Mouse (Mus musculus): Measurements from ENCODE around the gene Setd5. TPM values are rescaled to one million over a fixed set of nuclear protein-coding genes. Genes with fewer than 3 reads are reported as not detected.

Gene Setd5
- polyA plus RNA-seq, 1 experiment from 2014 or later = 50.3 TPM

GRCm38 (mm10) chr6:113063363-113063762 lies 13.8 kb upstream of the Setd5 start:
- 84% methylated on average over 10 of the region's 10 CpGs for WGBS
- ATAC-seq (ENCODE audit: low read depth) = no peak
- H3K36me3 ChIP-seq = peaks cover 91% of the 10 kb centered on the region

GRCm38 (mm10) chr6:113065186-113065585 lies 12.0 kb upstream of the Setd5 start:
- H3K9me3 ChIP-seq = no peaks in the 10 kb centered on the region
- no peak overlapping the region for H3K4me2 ChIP-seq
- no peaks in the 10 kb centered on the region for H3K4me1 ChIP-seq (replicated peaks)
- WGBS = 95% methylated on average over 3 of the region's 3 CpGs
- ATAC-seq (ENCODE audit: low read depth) = no peak
- H3K9ac ChIP-seq = no peak overlapping the region
- no peak overlapping the region for H3K27ac ChIP-seq (replicated peaks)
- H3K27me3 ChIP-seq = no peaks in the 10 kb centered on the region
- H3K36me3 ChIP-seq = peaks cover 85% of the 10 kb centered on the region
- no peak overlapping the region for H3K4me3 ChIP-seq

More at GRCm38 (mm10) chr6:113063363-113063762, 13.8 kb upstream of the Setd5 start:
- Histone ChIP-seq H3K27ac (replicated peaks) (no peak overlapping the region), H3K27me3 (no peaks in the 10 kb centered on the region), H3K4me2 (no peak overlapping the region), H3K4me1 (replicated peaks) (no peaks in the 10 kb centered on the region), H3K9ac (no peak overlapping the region), H3K4me3 (no peak overlapping the region), H3K9me3 (no peaks in the 10 kb centered on the region)

- WGBS = 98% methylated on average over 1 of the region's 1 CpGs
- H3K27ac ChIP-seq (replicated peaks) = no peak overlapping the region
These were observed 8.0 kb upstream of the Setd5 start for GRCm38 (mm10) chr6:113069154-113069553.

DNA sequence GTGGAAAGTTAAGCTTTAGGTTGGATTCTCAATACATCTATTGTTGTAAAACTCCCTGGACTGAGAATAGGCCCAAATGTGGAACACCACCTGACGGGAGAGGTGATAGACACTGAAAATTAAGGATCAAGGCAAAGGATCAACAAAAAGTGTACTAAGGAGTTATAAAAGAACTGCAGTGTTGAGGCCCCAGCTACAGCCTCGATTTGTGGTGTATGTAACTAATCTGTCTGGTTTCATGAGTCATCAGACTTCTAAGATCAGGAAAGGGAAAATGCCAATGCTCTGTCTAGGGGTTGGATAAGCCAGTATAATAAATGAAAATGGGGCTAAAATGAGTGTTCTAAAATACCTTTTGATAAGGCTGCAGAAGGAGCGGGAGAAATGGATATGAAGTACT lies 1.9 kb upstream of the Setd5 start:
- no peak for ATAC-seq (ENCODE audit: low read depth)
- peak overlapping the region; percentile 99 for H3K9ac ChIP-seq
- H3K9me3 ChIP-seq = no peaks in the 10 kb centered on the region
- WGBS = 31% methylated on average over 3 of the region's 3 CpGs
- peaks cover 44% of the 10 kb centered on the region for H3K4me1 ChIP-seq (replicated peaks)
- H3K4me3 ChIP-seq = peak overlapping the region; percentile 97
- 0 out of 2 replicates have a peak overlapping the region, but pooled peaks have one; percentile 100 for H3K27ac ChIP-seq (replicated peaks)
- no peaks in the 10 kb centered on the region for H3K36me3 ChIP-seq
- no peaks in the 10 kb centered on the region for H3K27me3 ChIP-seq
- peak overlapping the region; percentile 89 for H3K4me2 ChIP-seq

More at GRCm38 (mm10) chr6:113069154-113069553, 8.0 kb upstream of the Setd5 start:
- Histone ChIP-seq H3K36me3 (peaks cover 48% of the 10 kb centered on the region), H3K27me3 (no peaks in the 10 kb centered on the region), H3K4me3 (no peak overlapping the region), H3K4me1 (replicated peaks) (peaks cover 5% of the 10 kb centered on the region; the same call in 1 of the 2 replicates), H3K4me2 (no peak overlapping the region), H3K9me3 (no peaks in the 10 kb centered on the region), H3K9ac (no peak overlapping the region)
- ATAC-seq (ENCODE audit: low read depth) = no peak

GRCm38 (mm10) chr6:113076012-113076685 lies 1.0 kb upstream of the Setd5 start:
- no peaks in the 10 kb centered on the region for H3K9me3 ChIP-seq
- peak overlapping the region; percentile 100 for H3K27ac ChIP-seq (replicated peaks)
- WGBS = under 1% methylated on average over 43 of the region's 55 CpGs
- no peaks in the 10 kb centered on the region for H3K27me3 ChIP-seq
- no peaks in the 10 kb centered on the region for H3K36me3 ChIP-seq
- peak overlapping the region; percentile 99 for H3K9ac ChIP-seq
- H3K4me3 ChIP-seq = peak overlapping the region; percentile 97
- peak overlapping the region; percentile 89 for H3K4me2 ChIP-seq
- peaks cover 46% of the 10 kb centered on the region for H3K4me1 ChIP-seq (replicated peaks)
- peak; percentile 85 for ATAC-seq (ENCODE audit: low read depth)

- Histone ChIP-seq H3K4me1 (replicated peaks) (peaks cover 60% of the 10 kb centered on the region), H3K4me3 (peak overlapping the region; percentile 97), H3K9me3 (no peaks in the 10 kb centered on the region), H3K9ac (peak overlapping the region; percentile 99), H3K4me2 (peak overlapping the region; percentile 99), H3K36me3 (no peaks in the 10 kb centered on the region), H3K27ac (replicated peaks) (peak overlapping the region; percentile 100), H3K27me3 (no peaks in the 10 kb centered on the region)
- under 1% methylated on average over 28 of the region's 28 CpGs for WGBS
- ATAC-seq (ENCODE audit: low read depth) = no peak
These were observed 435 bp downstream of the Setd5 start for GRCm38 (mm10) chr6:113077569-113078030.

GRCm38 (mm10) chr6:113078031-113078721 lies 1.0 kb downstream of the Setd5 start:
- Histone ChIP-seq H3K4me2 (peak overlapping the region; percentile 99), H3K27ac (replicated peaks) (peak overlapping the region; percentile 100), H3K4me1 (replicated peaks) (peaks cover 66% of the 10 kb centered on the region), H3K9ac (peak overlapping the region; percentile 99), H3K36me3 (no peaks in the 10 kb centered on the region), H3K9me3 (no peaks in the 10 kb centered on the region), H3K4me3 (peak overlapping the region; percentile 97), H3K27me3 (no peaks in the 10 kb centered on the region)
- no peak for ATAC-seq (ENCODE audit: low read depth)
- 0% methylated on average over 18 of the region's 18 CpGs for WGBS

DNA sequence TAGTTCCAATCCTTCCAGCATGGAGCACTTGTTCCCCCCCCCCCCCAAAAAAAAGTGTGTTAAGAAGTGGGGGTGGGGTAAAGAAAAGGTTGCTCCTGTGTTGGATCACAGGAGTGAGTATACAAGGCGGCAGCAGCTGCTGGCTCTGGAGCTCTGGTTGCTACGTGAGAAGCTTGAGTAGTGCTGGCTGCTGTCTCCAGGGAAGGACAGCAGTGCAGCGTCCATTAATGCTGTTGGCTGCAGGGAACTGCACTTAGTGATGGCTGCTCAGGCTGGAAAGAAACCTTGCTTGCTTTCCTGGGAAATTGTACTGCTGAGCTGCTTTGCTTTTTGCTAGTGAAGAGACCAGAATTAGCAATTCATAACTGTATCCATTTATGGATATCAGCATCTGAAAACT lies 2.3 kb downstream of the Setd5 start:
- H3K36me3 ChIP-seq = no peaks in the 10 kb centered on the region
- peak overlapping the region; percentile 99 for H3K4me2 ChIP-seq
- H3K27ac ChIP-seq (replicated peaks) = peak overlapping the region; percentile 78
- no peaks in the 10 kb centered on the region for H3K9me3 ChIP-seq
- peak overlapping the region; percentile 99 for H3K9ac ChIP-seq
- ATAC-seq (ENCODE audit: low read depth) = no peak
- H3K4me3 ChIP-seq = peak overlapping the region; percentile 97
- 2% methylated on average over 3 of the region's 3 CpGs for WGBS
- no peaks in the 10 kb centered on the region for H3K27me3 ChIP-seq
- H3K4me1 ChIP-seq (replicated peaks) = peaks cover 67% of the 10 kb centered on the region

- peaks cover 54% of the 10 kb centered on the region for H3K4me1 ChIP-seq (replicated peaks)
- H3K36me3 ChIP-seq = no peaks in the 10 kb centered on the region
- 16% methylated on average over 6 of the region's 6 CpGs for WGBS
- peak overlapping the region; percentile 81 for H3K27ac ChIP-seq (replicated peaks)
- ATAC-seq (ENCODE audit: low read depth) = no peak
- H3K4me2 ChIP-seq = peak overlapping the region; percentile 46
- H3K9me3 ChIP-seq = no peaks in the 10 kb centered on the region
- H3K27me3 ChIP-seq = no peaks in the 10 kb centered on the region
- H3K4me3 ChIP-seq = peak overlapping the region; percentile 14; the same call in 1 of the 2 replicates
- H3K9ac ChIP-seq = peak overlapping the region; percentile 55; the same call in 1 of the 2 replicates
These were observed 5.1 kb downstream of the Setd5 start for GRCm38 (mm10) chr6:113082229-113082628.

- Histone ChIP-seq H3K4me3 (no peak overlapping the region), H3K4me1 (replicated peaks) (peaks cover 38% of the 10 kb centered on the region), H3K36me3 (no peaks in the 10 kb centered on the region), H3K9me3 (no peaks in the 10 kb centered on the region), H3K9ac (no peak overlapping the region), H3K4me2 (no peak overlapping the region), H3K27me3 (no peaks in the 10 kb centered on the region), H3K27ac (replicated peaks) (no peak overlapping the region)
- ATAC-seq (ENCODE audit: low read depth) = no peak
- 60% methylated on average over 4 of the region's 4 CpGs for WGBS
These were observed 7.4 kb downstream of the Setd5 start for GRCm38 (mm10) chr6:113084590-113084989.

- H3K9ac ChIP-seq = no peak overlapping the region
- no peaks in the 10 kb centered on the region for H3K27me3 ChIP-seq
- H3K36me3 ChIP-seq = no peaks in the 10 kb centered on the region
- no peak for ATAC-seq (ENCODE audit: low read depth)
- H3K9me3 ChIP-seq = no peaks in the 10 kb centered on the region
- H3K27ac ChIP-seq (replicated peaks) = no peak overlapping the region
- no peak overlapping the region for H3K4me3 ChIP-seq
- no peaks in the 10 kb centered on the region for H3K4me1 ChIP-seq (replicated peaks)
- no peak overlapping the region for H3K4me2 ChIP-seq
- 95% methylated on average over 3 of the region's 3 CpGs for WGBS
These were observed 16.0 kb downstream of the Setd5 start for GRCm38 (mm10) chr6:113093206-113093605.

GRCm38 (mm10) chr6:113095547-113095946 lies 18.4 kb downstream of the Setd5 start:
- no peak overlapping the region for H3K27ac ChIP-seq (replicated peaks)
- no peak overlapping the region for H3K4me2 ChIP-seq
- no peaks in the 10 kb centered on the region for H3K9me3 ChIP-seq
- H3K27me3 ChIP-seq = no peaks in the 10 kb centered on the region
- no peak overlapping the region for H3K9ac ChIP-seq
- H3K4me3 ChIP-seq = no peak overlapping the region
- no peaks in the 10 kb centered on the region for H3K36me3 ChIP-seq
- no peak for ATAC-seq (ENCODE audit: low read depth)
- WGBS = 95% methylated on average over 1 of the region's 1 CpGs
- H3K4me1 ChIP-seq (replicated peaks) = peaks cover 12% of the 10 kb centered on the region
